Mouse (Mus musculus): ENCODE measurements around the gene Raph1.

Gene Raph1

DNA sequence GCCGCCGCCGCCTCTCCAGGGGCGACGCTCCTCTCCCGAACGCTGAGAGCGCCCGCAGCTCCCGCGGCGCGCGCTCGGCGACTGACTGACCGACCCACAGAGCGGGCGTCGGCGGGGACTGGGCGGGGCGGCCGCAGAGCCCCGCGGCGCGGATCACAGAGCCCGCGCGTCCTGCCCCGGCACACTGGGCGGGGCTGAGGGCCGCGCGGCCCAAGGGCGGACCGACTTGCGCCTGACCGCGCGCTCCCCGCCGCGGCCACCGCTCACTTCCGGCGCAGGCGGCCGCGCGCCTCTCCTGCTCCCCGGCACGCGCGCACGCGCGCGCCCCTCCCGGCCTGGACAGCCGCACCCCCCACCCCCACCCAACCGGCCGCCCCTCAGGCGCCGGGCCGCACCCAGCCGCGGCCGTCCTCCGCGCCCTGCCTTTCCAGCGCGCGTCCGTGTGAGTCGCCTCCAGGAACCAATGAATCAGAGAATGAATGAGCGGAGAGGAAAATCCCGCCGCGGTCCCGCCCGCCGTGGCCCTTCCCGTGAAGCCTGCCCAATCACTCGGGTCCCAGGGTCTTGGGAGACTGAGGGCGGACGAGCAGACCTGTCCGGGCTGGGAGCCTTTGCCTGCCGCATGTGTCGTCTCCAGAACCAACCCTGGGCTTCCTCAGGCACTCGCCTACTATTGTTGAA lies at the start of gene Raph1:
Gene Raph1 (minus strand): TSS at position 474 of the 681 bp plus-strand sequence.
- in situ Hi-C loops (cut with MboI, MseI): loop anchor here (10.0 kb wide), 3 partner anchors 298 to 378 kb away; no protein-coding TSS in a partner anchor

DNA sequence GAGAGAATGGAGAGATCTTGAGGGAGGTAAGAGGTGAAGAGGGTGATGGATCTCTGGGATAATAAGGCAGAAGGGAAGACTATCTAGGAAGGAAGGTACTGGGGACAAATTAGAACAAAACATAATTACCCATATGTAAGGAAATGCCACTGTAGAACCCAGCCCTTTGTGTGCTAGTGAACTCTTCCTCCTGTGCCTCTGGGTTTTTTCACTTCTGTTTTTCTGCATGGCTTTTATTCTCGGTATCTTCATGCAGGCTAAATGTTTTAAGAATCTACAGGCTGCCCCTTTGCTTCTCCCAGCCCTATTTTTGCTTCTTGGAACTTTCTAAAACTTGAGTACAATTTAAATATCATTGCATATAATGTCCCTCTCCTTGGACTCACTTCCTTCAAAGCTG lies 48.8 kb upstream of the Raph1 start:
- in situ Hi-C loops (cut with MboI, MseI): loop anchor here in 1 of 2 experiments (10.0 kb wide), 1 partner anchor 231 kb away; no protein-coding TSS in a partner anchor

DNA sequence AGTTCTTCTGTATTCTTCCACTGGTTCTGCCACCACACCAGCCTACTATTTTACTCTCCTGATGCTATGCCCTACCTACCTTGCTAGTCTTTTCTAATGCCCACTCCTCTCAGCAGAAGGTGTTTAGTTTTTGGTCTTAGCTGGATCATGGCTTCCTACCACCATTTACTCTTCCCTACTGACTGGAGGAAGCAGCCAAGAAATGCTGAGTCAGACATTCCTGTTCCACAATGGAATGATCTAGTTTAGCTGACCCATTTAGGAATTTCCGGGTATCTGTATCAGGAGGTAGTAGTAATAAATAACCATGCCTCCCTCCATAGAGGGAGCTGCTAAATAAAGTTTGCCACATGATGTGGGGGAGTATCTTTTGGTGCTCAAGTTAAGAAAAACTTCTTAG lies 48.0 kb upstream of the Raph1 start:
- in situ Hi-C loops (cut with MboI, MseI): loop anchor here in 1 of 2 experiments (10.0 kb wide), 1 partner anchor 230 kb away; no protein-coding TSS in a partner anchor

DNA sequence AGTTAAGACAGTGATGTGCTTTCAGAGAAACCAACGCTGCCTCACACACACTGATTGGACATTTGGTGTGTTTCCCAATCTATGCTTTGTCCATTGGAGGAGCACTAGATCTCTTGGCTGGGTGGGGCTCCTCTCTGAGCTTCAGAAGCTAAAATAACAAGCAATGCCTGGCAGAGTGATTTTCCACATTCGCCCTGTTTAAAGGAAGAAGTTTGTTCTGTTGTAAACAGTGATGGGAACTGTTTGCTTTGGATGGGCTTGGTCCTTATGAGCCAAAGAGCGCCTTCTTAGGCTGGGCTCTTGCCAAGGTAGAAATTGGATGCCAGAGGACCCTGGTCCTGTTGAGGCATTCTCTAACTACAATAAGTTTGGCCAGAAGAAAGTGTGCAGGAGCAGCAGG lies 45.1 kb upstream of the Raph1 start:
- in situ Hi-C loops (cut with MboI, MseI): loop anchor here in 1 of 2 experiments (10.0 kb wide), 1 partner anchor 227 kb away; no protein-coding TSS in a partner anchor

DNA sequence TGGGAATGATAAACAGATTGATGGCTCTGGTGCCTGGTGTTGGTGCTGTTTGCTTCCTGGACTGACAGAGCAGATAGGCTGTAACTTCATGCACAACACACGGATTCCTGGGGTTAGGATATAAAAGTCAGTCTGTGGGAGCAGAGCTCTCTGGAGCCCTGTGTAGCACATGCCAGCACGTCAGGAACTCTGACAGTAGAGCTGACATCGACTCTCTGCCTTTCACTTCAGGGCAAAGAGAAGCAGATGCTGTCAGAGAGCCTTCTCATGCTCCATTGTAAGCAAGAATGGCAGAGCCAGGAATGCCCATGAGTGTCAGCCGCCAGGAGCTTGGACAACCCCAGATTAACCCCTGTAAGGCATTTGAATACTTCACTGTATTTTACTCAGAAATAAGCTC lies 43.7 kb upstream of the Raph1 start:
- in situ Hi-C loops (cut with MboI, MseI): loop anchor here in 1 of 2 experiments (10.0 kb wide), 1 partner anchor 226 kb away; no protein-coding TSS in a partner anchor

DNA sequence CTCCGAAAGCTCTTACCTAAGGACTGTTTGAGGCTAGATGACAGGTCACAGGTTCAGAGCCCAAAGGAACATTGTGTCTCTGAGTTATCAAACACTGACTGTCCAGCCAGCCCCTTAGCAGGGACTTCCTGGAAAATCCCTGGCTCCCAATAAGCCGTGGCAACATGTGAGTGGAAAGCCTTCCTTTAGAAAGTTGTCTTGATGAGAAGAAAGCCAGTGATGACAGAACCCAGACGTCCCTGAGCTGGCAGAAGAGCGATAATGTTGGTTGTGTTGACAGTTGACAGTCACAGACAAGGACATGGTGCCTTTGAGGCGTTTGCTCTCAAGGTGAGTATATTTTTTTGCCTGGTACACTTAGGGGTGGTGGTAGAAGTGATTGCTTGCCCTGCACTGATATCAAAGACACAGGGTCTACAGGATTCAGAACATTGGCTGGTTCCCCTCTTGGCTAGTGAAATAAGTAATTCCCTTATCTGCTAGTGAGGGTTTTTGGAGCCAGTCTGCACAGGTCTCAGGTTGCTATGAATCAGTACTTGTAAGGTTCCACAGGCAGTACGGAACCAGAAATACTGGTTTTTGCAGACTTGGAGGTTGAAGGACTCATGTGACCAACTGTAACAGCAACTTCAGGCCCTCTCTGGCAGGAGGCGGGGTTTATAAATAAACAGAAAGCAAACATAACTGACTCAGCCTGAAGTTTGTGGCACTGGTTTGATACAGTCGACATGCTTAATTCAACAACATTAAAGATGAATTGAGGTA lies 42.3 kb upstream of the Raph1 start:
- in situ Hi-C loops (cut with MboI, MseI): no loop called here

DNA sequence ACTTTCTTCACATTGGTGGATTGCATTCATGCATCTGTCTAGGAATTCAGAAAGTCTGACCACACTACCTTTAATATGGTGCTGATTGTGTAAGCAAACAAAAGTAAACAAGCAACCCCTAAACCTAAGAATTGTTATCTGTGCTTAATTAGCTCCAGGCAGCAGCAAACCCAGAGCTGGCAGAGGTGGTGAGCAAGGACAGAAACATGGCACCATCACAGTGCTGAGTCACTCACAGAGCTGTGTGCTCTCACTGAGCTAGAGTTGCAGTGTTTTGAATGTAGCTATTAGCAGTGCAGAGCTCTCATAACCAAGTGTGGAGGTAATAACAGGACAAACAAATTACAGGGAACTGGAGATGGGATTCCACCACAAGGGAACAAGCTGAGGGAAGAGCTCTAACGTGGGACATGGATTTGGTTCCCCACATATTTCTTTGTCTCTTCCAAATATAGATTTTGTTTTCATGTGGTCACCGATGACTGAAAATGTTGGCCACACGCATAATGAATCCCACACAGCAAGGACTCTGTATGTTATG lies 37.6 kb upstream of the Raph1 start:
- in situ Hi-C loops (cut with MboI, MseI): no loop called here

DNA sequence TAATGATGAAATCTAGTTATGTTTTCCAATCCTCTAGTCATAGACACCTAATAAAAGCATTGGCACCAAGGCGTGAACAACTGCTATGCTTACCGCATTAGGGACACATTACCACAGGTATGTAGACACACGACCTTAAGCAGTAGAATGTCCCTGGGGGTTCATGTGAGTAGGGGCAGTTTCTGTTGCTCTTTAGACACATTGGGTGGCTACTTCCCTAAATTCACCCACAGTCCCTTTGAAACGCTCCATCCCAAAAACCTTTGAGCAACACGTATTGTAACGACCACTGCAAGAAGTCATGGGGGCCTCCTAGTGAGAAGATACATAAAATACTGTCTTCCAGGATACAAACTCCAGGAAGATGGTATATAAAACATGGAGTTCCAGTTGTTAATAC lies 33.8 kb upstream of the Raph1 start:
- in situ Hi-C loops (cut with MboI, MseI): no loop called here

DNA sequence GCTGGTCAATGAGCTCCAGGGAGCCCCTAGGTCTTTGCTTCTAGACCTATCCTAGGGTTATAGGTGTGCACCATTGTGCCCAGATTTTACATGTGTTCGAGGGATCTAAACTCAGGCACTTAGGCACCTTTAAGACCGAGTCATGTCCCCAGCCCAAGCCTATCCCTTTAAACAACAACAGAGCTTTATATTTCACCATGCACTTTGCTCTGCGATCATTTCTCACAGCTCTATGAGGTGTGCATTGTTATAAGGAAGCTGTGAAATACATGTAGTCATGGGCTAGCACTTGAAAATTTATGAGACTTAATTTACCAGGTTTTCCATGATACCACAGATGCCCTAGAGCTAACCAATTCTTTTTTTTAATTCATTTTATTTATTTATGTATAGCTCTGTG lies 33.0 kb upstream of the Raph1 start:
- in situ Hi-C loops (cut with MboI, MseI): no loop called here

DNA sequence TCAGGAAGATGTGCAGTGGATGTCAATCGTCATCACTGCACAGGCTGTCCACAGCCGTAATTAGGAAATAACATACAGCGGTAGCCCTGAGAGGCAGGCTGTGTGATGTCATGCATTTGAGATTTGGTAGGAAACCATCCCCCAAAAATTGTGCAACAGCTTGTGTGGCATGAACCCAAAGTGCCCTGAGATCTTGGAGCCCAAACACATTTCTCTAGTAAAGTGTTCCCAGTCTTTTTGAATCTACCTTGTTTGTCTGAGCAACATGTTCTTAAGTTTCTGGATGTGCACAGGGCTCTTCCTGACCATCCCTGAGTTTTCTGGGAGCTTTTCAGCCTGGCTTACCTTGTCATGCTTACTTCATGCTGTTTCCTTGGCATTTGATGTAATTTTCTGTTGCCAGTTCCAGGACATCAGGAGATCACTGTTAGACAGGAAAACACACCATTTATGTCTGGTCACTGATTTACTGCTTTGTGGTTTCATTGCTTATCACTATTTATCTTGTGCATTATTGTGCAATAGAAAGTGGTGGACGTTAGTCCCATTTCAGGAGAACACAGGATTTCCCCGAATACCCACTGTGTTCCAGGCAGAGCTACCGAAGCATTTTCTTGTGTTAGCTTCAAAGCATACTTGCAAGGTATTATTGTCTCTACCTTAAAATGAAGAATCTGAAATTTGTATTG lies 32.3 kb upstream of the Raph1 start:
- in situ Hi-C loops (cut with MboI, MseI): no loop called here

DNA sequence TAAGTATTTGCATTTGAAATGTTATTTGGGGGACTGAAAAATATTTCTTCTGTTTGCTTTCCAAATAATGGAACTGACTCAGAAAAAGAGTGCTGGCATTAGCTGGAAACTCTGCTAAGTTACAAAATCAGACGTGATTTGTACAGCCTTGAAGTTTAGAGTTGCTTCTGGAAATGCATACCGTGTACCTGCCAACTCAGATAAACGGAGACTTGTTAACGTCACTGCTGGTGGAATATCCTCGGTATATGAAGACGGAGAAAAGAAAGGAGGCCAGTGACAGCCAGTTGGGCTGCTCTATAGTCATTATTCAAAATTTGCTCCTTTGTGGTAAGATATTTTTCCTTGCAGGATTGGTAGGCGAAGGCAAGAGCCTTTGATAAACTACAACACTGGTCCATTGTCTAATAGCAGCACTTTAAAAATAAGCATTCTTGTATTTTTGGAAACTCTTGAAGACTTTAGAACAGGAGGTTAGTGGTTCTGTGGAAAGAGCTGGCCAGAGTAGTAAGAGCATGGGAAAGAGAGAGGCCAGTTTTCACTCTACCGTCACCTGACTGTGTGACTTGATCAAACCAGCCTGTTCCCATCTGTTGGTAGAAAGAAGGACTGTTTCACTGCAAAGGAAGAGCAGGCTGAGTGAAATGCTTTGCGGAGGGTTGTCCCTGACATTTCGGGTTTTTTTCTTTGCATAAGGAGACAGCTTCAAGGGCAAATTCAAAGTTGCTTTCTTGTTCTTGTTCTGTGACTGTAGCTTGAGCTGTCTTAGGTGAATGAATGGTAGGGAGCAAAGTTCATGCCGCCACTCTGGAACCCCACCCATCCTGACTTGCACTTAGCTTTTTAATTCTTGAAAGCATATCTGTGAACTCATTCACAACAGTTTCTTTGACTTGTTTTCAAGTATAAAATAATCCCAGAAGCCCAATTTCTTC lies 29.7 kb upstream of the Raph1 start:
- in situ Hi-C loops (cut with MboI, MseI): no loop called here

DNA sequence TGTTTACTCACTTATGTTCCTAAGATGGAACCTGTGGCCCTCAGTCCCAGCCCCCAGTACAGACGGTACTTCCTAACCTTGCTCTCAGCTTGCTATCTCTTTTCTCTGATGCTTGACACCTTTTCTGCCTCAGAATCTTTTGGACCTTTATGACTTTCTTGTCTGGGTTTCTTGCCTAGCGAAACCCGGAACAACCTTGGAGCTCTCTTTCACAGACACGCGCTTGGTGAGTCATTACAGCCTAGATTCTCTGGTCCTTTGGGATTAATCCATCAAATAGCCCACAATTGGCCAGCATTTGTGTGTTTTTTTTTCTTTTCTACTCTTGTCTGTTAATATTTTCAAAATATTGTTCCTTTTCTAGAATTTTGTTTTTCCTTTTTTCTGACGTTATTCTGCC lies 26.2 kb upstream of the Raph1 start:
- in situ Hi-C loops (cut with MboI, MseI): no loop called here

DNA sequence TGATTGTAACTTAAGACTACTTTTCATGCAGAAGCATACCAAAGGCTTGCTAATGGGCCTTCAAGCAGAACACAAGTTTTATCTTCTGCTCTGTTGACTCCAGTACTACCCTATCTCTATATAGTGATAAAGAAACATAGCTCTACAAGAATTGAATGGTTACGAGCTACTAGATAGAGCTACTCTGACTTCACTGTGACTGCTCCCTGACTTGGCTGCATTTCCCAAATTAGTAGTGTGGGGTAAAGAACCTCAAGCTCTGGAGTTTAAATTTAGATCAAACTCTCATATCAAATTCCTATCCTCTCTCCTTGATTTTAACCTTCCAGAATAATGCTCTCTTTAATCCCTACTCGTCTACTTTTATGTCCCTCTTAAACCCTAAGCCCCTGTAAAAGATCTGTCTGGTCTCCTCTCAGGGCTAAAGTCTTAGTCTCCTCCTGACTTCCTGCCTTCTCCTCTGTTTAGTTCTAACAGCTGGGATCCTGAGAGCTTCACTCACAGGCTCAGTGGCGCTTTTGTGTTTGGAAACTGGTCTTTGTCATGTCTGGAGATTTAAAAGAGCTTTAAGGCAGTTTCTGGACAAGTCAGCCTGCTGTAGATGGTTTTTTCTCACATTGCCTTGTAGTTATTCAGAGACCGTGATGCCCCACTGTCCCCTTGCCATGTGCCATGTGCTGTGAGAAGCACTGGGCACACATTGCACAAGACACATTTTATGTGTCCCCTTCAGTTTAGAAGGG lies 22.2 kb upstream of the Raph1 start:
- in situ Hi-C loops (cut with MboI, MseI): no loop called here

DNA sequence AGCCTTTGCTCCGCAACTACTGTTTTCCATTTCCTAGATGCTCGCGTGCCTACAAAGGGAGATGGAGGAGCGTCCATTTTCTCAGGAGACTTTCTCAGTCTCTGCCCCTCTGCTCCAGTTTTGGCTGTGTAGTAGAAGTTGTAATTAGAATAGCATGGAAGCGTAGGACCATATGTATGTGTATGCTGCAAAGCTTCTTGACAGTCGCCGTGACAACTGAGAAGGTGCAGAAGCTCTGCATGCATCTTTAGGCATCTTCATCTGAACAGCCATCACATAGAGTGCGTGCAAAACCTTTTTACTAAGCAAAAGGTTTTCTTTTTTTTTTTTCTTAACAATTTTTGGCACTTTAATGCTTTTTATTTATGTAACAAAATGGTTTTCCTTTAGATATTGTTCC lies 14.1 kb upstream of the Raph1 start:
- in situ Hi-C loops (cut with MboI, MseI): no loop called here

DNA sequence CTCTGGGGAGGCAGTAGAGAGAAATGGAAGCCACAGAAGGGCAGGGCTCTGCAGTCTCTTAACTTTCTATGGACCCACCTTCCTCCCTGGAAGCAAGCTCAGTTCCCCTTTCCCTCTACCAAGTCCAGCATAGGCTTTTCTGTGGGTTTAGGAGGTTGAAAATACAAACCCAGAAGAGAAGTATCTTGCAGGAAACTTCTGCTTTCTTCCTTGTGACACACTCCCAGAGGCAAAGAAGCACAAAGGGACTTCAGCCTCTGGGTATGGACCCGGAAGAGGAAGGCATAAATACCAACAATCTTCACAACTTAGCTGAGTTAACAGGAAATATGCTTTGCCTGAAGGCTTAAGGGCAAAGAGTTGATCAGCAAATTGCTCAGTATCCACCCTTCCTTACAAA lies 13.0 kb upstream of the Raph1 start:
- in situ Hi-C loops (cut with MboI, MseI): no loop called here

DNA sequence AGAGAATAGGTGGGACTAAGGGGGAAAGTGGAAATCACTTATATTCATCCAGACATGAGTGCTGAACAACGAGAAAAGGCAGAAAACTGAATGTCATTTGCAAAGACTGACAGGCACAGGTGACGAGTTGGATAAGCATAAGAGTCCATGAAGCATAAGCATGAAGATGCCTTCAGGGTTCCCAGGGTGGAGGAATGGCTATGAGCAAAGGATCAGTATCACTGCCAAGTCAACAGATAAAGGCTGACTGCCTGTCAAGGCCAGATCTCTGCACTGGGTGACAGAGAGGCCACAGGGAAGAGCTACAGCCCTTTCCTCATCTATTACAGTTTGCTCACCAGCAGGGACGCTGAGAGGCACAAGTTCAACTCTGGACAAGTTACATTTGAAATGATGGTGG lies 5.8 kb upstream of the Raph1 start:
- in situ Hi-C loops (cut with MboI, MseI): no loop called here

DNA sequence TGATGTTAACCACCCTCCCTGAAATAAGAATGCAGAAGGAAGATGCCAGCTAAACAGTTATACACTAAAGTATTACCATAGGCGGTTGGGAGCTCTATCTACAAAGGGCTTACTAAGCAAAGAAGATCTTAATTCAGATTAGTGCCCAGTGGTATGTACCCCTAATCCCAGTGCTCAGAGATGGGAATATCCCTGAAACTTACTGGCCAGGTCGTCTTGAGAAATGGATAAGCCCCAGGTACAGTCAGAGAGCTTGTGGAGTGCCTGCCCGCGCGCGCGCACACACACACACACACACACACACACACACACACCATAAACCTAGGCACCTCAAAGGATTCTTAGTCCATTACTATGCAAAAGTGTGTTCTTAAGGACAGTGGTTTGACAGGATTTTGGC lies 2.8 kb upstream of the Raph1 start:
- in situ Hi-C loops (cut with MboI, MseI): loop anchor here (10.0 kb wide), 3 partner anchors 295 to 375 kb away; no protein-coding TSS in a partner anchor

DNA sequence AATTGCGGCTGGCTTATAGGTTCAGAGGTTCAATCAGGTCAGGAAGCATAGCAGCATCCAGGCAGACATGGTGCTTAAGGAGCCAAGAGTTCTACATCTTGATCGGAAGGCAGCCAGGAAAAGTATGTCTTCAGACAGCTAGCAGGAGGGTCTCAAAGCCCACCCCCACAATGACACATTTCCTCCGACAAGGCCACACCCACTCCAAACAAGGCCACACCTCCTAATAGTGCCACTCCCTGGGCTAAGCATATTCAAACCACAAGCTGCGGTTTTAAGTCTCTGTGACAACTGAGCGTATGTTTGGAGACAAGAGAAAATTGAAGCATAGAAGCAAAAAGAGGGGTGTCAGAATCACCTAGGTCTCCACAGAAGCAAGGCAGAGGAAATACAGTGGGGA lies 2.3 kb upstream of the Raph1 start:
- in situ Hi-C loops (cut with MboI, MseI): loop anchor here (10.0 kb wide), 3 partner anchors 296 to 376 kb away; no protein-coding TSS in a partner anchor

DNA sequence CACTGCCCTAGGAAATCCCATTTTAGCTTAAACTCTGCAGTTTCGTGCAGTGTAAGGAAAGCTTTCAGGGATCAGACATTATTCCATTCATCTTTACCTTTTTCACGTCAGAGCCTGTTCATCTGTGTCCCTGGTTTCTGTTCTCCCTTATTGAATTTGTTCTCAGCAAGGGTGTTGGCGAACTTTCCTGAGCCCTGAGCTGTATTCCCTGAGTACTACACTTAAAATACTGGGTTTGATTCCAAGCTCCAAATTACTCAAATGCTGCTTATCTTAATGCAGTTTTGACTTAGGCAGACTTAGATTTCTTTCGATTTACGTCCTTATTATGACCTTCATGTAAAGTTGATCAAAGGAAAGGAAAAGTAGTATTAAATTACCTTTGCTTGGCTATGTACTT lies 417 bp upstream of the Raph1 start:
- in situ Hi-C loops (cut with MboI, MseI): loop anchor here (10.0 kb wide), 3 partner anchors 297 to 377 kb away; no protein-coding TSS in a partner anchor

Data from T-helper 17 cell (primary cell).